Mouse (Mus musculus): ENCODE results near the gene Actr3.
"Not testable (repeated sequence)": the region's sequence is repeated elsewhere in the genome, so short reads cannot be mapped to it uniquely, and the experiment has no call there.

Gene Actr3

GRCm38 (mm10) chr1:125438826-125439225 is 3.3 kb upstream of the Actr3 start:
- no peak for DNase-seq (ENCODE audit: low spot score)

- peak; percentile 41 for DNase-seq (ENCODE audit: low spot score)
Measured at GRCm38 (mm10) chr1:125437927-125438326, 2.4 kb upstream of the Actr3 start.

DNA sequence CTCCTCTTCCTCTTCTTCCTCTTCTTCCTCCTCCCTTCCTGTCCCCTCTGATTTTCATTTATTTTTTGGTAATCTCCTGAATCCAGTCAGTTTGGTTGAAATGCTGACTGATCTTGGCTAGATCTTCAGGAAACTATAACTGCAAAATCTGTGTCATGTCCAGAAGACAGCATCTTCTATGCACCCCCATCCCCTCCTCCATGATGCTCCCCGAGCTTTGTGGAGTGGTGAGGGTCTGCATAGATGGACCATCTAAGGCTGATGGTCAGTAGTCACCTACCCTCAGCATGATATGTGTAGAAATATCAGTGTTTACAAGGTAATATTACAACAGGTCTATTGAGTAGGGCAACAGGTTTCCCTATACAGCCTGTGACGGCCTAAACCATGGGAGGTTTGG is 1.6 kb upstream of the Actr3 start:
- DNase-seq (ENCODE audit: low spot score), result no peak

- no peak for DNase-seq (ENCODE audit: low spot score)
Measured at GRCm38 (mm10) chr1:125435018-125435368, 534 bp downstream of the Actr3 start.

DNA sequence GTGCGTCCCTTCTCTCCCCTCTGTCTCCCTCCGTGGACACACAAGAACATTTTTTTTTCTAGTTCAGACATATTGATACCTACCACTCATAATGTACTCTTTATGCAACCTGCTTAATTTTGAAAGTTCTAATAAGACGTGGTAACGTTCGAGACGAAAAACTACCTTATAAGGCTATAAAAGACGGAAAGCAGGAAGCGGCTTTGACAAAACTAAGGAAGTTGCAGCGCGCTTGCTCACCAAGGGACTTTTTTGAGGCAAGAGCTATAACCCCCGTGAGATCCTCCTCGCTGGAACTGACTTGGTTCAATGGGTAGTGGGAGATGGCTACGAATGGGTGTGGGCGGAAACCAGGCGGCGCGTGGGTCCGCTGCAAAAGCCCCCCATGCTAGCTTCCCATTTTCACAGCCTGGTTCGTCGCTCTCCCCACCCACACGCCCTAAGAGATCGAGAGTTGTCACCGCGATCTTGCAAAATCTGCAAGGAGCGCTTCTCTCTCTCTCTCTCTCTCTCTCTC is 984 bp downstream of the Actr3 start:
- DNase-seq (ENCODE audit: low spot score), result peak; percentile 56

DNA sequence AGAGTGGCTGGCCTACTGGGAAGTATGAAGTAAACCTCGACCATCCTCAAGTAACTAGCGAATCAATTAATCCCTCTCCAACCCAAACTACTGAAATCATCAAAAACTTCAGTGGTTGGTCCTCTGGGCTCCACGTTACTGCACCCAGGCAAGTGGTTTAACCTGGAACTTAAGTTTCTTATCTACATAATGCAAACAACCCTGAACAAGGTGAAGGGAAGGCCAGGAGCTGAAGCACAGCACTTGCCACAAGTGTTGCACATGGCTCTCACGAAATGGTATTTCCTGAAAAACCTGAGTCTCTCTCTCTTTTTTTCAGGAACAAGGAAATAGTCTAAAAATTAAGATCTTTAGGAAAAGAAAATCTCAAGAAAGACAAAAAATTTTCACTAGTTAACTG is 4.2 kb downstream of the Actr3 start:
- no peak for DNase-seq (ENCODE audit: low spot score)

GRCm38 (mm10) chr1:125430737-125431136 is 4.8 kb downstream of the Actr3 start:
- DNase-seq (ENCODE audit: low spot score), result no peak

GRCm38 (mm10) chr1:125429984-125430383 is 5.5 kb downstream of the Actr3 start:
- no peak for DNase-seq (ENCODE audit: low spot score)

DNA sequence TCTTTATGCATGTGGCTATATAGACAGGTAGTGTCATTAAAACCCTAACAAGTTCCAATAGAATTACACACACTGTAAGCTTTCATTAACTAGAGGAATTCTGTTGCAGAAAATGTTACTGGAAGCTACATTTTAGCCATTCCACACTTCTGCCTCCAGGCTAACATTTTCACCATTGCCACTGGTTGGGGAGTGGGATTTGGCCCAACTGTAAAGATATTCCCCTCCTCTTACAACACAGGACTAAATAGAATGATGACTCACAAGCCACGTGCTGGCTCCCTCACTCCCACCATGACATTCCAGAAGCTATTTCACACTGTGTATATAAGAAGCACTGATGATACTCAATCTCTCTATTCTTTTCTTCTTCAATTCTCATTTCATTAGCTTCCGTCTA is 7.2 kb downstream of the Actr3 start:
- no peak for DNase-seq (ENCODE audit: low spot score)

- no peak for DNase-seq (ENCODE audit: low spot score)
Measured at GRCm38 (mm10) chr1:125426387-125427045, 9.0 kb downstream of the Actr3 start.

DNA sequence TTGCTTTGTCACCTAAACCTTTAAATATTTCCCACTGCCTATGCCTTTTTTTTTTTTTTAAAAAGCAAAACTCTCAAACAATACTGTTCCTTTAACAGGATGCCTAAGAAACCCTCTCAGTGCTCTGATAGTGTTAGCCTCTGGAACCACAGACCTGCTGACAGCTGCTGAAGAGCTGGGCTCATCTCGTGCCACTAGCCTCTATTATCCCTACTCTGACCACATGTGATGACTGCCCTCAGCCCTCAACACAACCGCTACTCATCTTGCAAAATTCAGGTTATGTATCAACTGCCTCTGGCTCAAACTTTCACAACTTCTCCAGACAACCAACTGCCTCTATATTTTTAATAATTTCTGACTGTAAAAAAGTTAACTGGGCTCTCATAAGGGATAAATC is 15.6 kb downstream of the Actr3 start:
- no peak for DNase-seq (ENCODE audit: low spot score)

- DNase-seq (ENCODE audit: low spot score), result no peak
Measured at GRCm38 (mm10) chr1:125418732-125419131, 16.8 kb downstream of the Actr3 start.

- DNase-seq (ENCODE audit: low spot score), result no peak
Measured at GRCm38 (mm10) chr1:125407220-125407619, 28.3 kb downstream of the Actr3 start.

DNA sequence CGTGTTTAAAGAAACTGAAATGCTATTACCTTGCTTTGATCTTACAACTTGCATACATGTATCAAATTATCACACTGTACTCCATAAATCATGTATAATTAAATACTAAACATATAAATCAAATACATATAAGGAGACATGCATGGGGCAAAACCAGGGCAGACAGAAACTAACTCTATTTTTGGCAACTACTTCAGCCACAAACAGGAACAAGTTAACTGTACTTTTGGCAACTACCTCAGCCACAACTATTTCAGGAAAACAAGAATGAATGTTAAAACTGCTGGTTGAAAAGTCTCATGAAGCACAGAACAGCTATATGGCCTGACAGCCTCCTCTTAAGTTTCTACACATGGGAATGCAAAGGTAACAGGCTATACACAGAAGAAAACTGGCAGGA is 40.1 kb downstream of the Actr3 start:
- no peak for DNase-seq (ENCODE audit: low spot score)

DNA sequence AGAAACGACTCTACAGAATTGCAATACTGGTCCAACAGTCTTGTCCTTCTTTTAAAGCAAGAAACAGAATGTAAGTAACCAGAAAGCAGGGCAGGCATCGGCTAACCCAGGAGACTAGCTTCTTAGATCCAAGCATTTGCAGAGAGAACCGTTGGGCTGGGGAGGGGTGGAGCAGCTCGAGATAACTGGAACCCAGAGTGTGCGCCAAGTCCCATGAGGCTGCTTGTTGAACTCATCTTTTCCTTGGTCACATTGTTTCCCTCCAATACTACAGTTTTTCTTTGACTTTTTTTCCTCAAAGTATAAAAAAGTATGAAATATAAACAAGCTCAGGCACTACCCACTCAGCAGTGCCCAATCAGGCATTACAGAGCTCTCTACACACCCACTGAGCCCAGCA is 42.2 kb downstream of the Actr3 start:
- DNase-seq (ENCODE audit: low spot score), result not testable (repeated sequence)

- not testable (repeated sequence) for DNase-seq (ENCODE audit: low spot score)
Measured at GRCm38 (mm10) chr1:125390065-125390754, 45.3 kb downstream of the Actr3 start.

GRCm38 (mm10) chr1:125389634-125390033 is 45.9 kb downstream of the Actr3 start:
- not testable (repeated sequence) for DNase-seq (ENCODE audit: low spot score)

- DNase-seq (ENCODE audit: low spot score), result no peak
Measured at GRCm38 (mm10) chr1:125388370-125388769, 47.2 kb downstream of the Actr3 start.

GRCm38 (mm10) chr1:125386217-125386616 is 49.3 kb downstream of the Actr3 start:
- DNase-seq (ENCODE audit: low spot score), result no peak

GRCm38 (mm10) chr1:125382622-125383021 is 52.9 kb downstream of the Actr3 start:
- DNase-seq (ENCODE audit: low spot score), result no peak

- DNase-seq (ENCODE audit: low spot score), result no peak
Measured at GRCm38 (mm10) chr1:125378889-125379288, 56.6 kb downstream of the Actr3 start.

DNA sequence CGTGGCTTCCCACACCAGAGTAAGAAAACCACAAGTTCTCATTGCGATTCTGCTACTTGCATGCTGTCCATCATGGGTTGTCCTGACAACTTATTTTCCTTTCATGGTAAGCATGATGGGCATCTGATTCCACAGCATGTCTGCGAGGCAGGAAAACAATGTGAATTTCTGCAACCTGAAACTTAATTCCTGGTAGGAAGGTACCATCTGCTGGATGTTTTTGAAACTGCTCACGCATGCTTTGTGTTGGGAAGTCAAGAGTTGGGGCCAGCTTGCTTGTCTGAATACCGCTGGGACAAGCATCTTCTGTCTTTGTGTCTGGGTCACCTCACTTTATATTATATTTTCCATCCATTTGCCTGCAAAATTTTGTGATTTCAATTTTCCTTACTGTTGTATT is 62.7 kb downstream of the Actr3 start:
- DNase-seq (ENCODE audit: low spot score), result no peak

DNA sequence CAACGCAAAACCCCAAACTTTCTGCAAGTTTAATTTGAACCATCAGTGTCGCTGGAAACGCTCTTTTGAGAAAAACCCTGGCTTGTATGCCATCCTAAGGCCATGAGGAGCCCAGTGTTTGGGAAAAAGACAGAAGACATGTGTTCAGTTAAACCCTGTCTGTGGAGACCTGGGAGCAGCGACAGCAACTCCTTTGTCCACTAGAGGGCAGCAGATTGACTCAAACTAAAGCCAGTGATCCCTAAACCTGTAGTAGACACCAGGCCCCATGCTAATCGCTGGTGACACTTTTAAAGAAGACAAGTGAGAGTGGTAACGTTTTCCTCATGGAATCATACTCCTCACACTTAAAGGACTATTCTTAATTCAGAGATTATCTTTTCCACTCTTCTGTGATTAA is 64.7 kb downstream of the Actr3 start:
- peak; percentile 68 for DNase-seq (ENCODE audit: low spot score)

GRCm38 (mm10) chr1:125365576-125365975 is 70.0 kb downstream of the Actr3 start:
- DNase-seq (ENCODE audit: low spot score), result no peak
